Mouse (Mus musculus) ES-E14 (cell line): ENCODE measurements around the gene Phyhipl.

ENCODE experiments used
- CHD2 ChIP-seq: IDR thresholded peaks from 2 replicates; pipeline ENCODE4 v1.6.1; 2014; ENCODE audit warnings: mild to moderate bottlenecking, low read depth, low read length, inconsistent platforms
- HCFC1 ChIP-seq: IDR thresholded peaks from 2 replicates; pipeline ENCODE4 v1.6.1; 2012; ENCODE audit warnings: low read length, inconsistent platforms, borderline replicate concordance; ENCODE audit not compliant: insufficient read depth
- MAFK ChIP-seq: IDR thresholded peaks from 2 replicates; pipeline ENCODE4 v1.6.1; 2014; ENCODE audit warnings: mild to moderate bottlenecking, low read depth, low read length, inconsistent platforms; ENCODE audit not compliant: insufficient read depth
- ZC3H11A ChIP-seq: IDR thresholded peaks from 2 replicates; pipeline ENCODE4 v1.6.1; 2012; ENCODE audit warnings: low read depth, mild to moderate bottlenecking, inconsistent platforms, low read length, borderline replicate concordance
- ZNF384 ChIP-seq: IDR thresholded peaks from 2 replicates; pipeline ENCODE4 v1.6.1; 2012; ENCODE audit warnings: low read depth, low read length, inconsistent platforms

- TF ChIP-seq ZC3H11A (no peak), CHD2 (no peak), ZNF384 (no peak), HCFC1 (no peak), MAFK (no peak)
These were observed 135.3 kb downstream of the Phyhipl start for GRCm38 (mm10) chr10:70520143-70521131.
